Mouse (Mus musculus): ENCODE measurements around the gene Osbpl7. TPM values are rescaled to one million over a fixed set of nuclear protein-coding genes. Genes with fewer than 3 reads are reported as not detected.

Osbpl7 gene
- total and polyA plus RNA-seq, 3 experiments = 11.5 to 18.9 TPM; not detected in 1

DNA sequence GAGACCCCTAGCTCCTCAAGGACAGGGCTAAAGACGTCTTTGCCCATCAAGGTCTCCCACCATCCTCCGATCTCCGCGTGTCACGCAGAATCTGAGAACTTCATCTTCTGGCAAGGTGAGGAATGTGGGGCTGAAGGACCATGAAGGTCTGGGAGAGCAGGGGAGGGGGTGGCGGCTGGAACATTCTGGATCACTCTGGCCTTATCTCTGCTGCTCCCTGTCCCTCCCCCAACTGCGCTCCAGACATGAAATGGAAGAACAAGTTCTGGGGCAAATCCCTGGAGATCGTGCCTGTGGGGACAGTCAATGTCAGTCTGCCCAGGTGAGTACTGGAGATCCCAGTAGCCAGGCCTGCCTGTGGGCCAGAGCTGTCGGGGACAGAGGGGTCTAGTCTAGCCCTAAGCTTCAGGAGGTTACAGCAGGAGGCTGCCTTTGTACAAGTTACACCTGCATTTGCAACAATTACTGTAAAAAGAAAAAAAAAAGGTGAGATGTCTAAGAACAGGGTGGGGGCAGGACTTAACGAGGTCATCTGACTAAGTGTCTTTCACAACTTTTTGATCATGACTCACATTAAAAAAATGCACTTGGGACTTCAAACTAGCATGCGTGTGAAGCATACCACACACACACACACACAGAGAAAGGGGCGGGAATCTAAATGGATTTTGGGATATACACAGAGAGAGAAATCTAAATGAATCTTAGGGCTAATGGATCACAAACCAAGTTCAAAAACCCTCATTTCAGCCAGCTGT lies 15.3 kb downstream of the Osbpl7 start:
- H3K36me3 ChIP-seq (ENCODE audit: control insufficient read depth in 1 of 2, insufficient read depth in 2 of 2, low read length in 2 of 2) = no peaks in the 10 kb centered on the region; a peak in 2 of 4 replicates
- no peak overlapping the region for H3K27ac ChIP-seq (ENCODE audit: control insufficient read depth, low read depth, low read length)
- no peaks in the 10 kb centered on the region for H3K9me3 ChIP-seq (replicated peaks; ENCODE audit: insufficient read depth, low read length)
- H3K9ac ChIP-seq (ENCODE audit: control insufficient read depth, low read depth, low read length, poor library complexity, severe bottlenecking) = no peak overlapping the region
- no peak overlapping the region for H3K4me3 ChIP-seq (ENCODE audit: control insufficient read depth in 1 of 2, insufficient read depth in 1 of 2, low read depth in 2 of 2, low read length in 2 of 2)
- H3K79me2 ChIP-seq (ENCODE audit: control insufficient read depth, insufficient read depth, low read length, poor library complexity) = no peaks in the 10 kb centered on the region
- no peaks in the 10 kb centered on the region for H3K4me1 ChIP-seq (ENCODE audit: control insufficient read depth in 1 of 2, insufficient read depth in 2 of 2, low read length in 2 of 2)
- H3K27me3 ChIP-seq (ENCODE audit: control insufficient read depth in 1 of 2, insufficient read depth in 2 of 2, low read length in 2 of 2) = no peaks in the 10 kb centered on the region
- DNase-seq (ENCODE audit: low read depth, low spot score) = no peak
- TF ChIP-seq RCOR1 (IDR thresholded peaks at IDR 0.05; ENCODE audit: low read depth, low read length) = no peak
- no peak for TF ChIP-seq USF2 (IDR thresholded peaks at IDR 0.05; ENCODE audit: borderline replicate concordance in 1 of 2, insufficient read depth in 1 of 2, low read depth in 1 of 2, low read length in 2 of 2)
- TF ChIP-seq NRF1 (IDR thresholded peaks at IDR 0.05; ENCODE audit: insufficient read depth, low read depth, low read length, poor library complexity, severe bottlenecking) = no peak
- TF ChIP-seq SMC3 (IDR thresholded peaks at IDR 0.05; ENCODE audit: low read depth, low read length) = no peak
- TF ChIP-seq EP300 (IDR thresholded peaks at IDR 0.05; ENCODE audit: low read depth in 1 of 2, low read length in 2 of 2) = no peak
- no peak for TF ChIP-seq TCF12 (IDR thresholded peaks at IDR 0.05; ENCODE audit: low read depth, low read length)
- no peak for TF ChIP-seq CTCF (IDR thresholded peaks at IDR 0.05 in 2 of 3, conservative IDR thresholded peaks at IDR 0.05 in 1 of 3; ENCODE audit: control insufficient read depth in 1 of 3, insufficient read depth in 1 of 3, low read depth in 2 of 3, low read length in 3 of 3, poor library complexity in 1 of 3, severe bottlenecking in 1 of 3)
- no peak for TF ChIP-seq MAZ (IDR thresholded peaks at IDR 0.05; ENCODE audit: low read depth, low read length)
- no peak for TF ChIP-seq HCFC1 (IDR thresholded peaks at IDR 0.05; ENCODE audit: low read depth, low read length)
- TF ChIP-seq TAL1 (IDR thresholded peaks at IDR 0.05; ENCODE audit: low read length) = no peak
- no peak for TF ChIP-seq GATA1 (IDR thresholded peaks at IDR 0.05; ENCODE audit: low read depth, low read length)
- no peak for TF ChIP-seq POLR2AphosphoS2 (IDR thresholded peaks at IDR 0.05; ENCODE audit: low read length)

DNA sequence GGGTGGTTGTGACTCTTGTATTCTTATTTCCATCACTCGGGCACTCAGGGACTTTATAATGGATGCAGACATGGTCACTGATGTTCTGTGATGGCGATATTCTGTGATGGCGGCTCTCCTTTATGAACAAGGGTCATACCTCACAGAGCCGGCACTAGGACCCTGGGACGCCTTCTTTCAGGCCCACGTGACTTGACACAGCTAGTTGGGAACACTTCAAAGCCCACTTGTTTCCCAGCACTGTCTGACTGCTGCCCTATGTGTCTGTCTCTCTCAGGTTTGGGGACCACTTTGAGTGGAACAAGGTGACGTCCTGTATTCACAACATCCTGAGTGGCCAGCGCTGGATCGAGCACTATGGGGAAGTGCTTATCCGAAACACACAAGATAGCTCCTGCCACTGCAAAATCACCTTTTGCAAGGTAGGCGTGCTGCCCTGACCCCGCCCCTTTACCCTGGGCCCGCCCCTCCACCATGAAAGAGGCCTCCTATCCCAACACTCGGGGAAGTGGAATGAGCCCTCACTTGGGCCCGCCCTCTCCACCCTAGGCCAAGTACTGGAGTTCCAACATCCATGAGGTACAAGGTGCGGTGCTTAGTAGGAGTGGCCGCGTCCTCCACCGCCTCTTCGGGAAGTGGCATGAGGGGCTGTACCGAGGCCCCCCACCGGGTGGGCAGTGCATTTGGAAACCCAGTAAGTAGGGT lies 16.4 kb downstream of the Osbpl7 start:
- H3K27me3 ChIP-seq (ENCODE audit: control insufficient read depth in 1 of 2, insufficient read depth in 2 of 2, low read length in 2 of 2) = no peaks in the 10 kb centered on the region
- TF ChIP-seq GABPA (IDR thresholded peaks at IDR 0.05; ENCODE audit: low read depth, low read length) = no peak
- no peak for TF ChIP-seq NELFE (IDR thresholded peaks at IDR 0.05; ENCODE audit: low read depth, low read length)
- no peak for TF ChIP-seq TAL1 (IDR thresholded peaks at IDR 0.05; ENCODE audit: low read length)

More for the DNA sequence above, 16.4 kb downstream of the Osbpl7 start:
- Histone ChIP-seq H3K36me3 (ENCODE audit: control insufficient read depth in 1 of 2, insufficient read depth in 2 of 2, low read length in 2 of 2) (no peaks in the 10 kb centered on the region; a peak in 2 of 4 replicates), H3K9ac (ENCODE audit: control insufficient read depth, low read depth, low read length, poor library complexity, severe bottlenecking) (no peak overlapping the region), H3K4me1 (ENCODE audit: control insufficient read depth in 1 of 2, insufficient read depth in 2 of 2, low read length in 2 of 2) (no peaks in the 10 kb centered on the region), H3K9me3 (replicated peaks; ENCODE audit: insufficient read depth, low read length) (no peaks in the 10 kb centered on the region), H3K27ac (ENCODE audit: control insufficient read depth, low read depth, low read length) (no peak overlapping the region), H3K4me3 (ENCODE audit: control insufficient read depth in 1 of 2, insufficient read depth in 1 of 2, low read depth in 2 of 2, low read length in 2 of 2) (no peak overlapping the region), H3K79me2 (ENCODE audit: control insufficient read depth, insufficient read depth, low read length, poor library complexity) (no peaks in the 10 kb centered on the region)
- no peak for DNase-seq (ENCODE audit: low read depth, low spot score)

Data from MEL (cell line).